Mouse (Mus musculus): Measurements from ENCODE around the gene Cenpe. TPM values are rescaled to one million over a fixed set of nuclear protein-coding genes. Genes with fewer than 3 reads are reported as not detected.

Cenpe gene
- 66.2 TPM for polyA plus RNA-seq (2014; fragmentation: Illumina TruSeq; extraction: RNeasy Lipid Tissue Mini Kit (QIAGEN cat#74804); ENCODE audit: low read depth, low replicate concordance)

DNA sequence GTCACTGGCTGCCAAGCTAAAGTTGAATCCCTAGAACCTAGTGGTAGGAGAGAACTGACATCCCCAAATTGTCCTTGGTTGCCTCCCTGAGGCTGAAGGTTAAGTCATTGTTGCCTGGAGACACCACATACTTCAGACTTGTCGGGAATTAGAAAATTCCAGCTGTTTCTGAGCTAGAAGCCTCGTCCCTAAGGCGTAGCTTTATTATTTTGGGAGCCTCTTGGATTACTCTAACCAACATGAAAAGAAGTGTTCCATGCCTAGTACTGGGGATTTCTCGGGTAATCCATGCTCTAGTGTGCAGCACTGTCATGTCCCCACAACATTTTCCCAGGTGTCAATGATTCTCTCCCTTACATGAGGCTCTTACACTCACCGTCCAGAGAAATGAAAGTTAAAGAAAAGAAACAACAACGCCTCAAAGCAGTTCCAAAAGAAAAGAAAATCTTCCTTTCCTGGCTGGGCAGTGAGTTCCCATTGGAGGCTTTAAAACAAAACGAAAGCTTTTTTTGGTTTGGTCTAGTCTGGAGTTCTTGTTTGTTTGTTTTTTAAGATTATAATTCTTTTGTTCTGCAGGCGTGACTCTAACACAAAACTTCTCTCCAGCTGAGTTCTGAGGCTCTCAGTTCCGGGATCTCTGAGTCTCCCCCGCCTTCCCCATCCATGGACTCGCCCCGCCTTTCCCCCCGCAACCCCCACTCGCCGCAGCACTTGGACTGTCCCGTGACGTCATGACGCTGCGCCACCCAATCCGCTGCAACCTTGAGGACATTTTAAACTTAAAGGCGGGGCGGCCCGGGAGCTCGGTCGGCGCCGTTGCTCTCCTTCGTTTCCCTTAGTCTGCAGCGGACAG lies at the start of gene Cenpe:
Cenpe (plus strand) TSS at position 733 of the 853 bp plus-strand sequence.

DNA sequence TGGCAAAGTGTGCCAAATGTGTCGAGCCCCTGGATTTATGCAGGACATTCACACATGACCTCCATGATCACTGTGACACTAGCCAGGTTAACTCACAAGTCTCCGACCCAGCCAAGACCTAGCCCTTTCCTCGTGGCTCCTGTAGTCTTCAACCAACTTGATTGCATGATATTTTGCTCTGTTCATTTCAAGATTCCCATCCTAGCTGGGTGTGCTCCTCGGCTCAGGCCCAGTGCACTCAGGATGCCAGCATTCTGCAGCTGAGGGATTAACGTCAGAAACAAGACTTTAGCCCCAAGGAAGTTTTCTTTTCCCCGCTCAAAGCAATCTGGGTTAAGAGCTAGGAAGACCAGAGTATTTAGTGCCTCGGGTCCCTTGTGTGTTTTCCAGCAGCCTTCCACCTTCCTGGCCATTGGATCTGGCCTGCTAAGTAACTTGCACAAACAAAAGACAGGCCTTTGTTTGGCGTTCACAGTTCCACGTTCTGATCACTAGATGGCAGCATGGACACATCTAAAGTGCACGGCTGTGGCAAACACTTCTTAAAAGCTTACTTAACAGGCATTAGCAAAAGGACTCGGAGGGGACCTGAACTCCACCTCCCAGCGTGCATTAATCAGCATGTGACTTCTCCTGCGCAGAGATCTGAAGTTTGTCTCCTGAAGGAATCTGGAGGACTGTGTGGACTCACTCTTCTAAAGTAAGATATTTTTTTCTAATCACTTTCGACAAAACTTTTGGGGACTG lies 68.5 kb downstream of the Cenpe start, which contains the start of gene Bdh2:
Bdh2 (plus strand) TSS at position 553 of the 747 bp plus-strand sequence.

DNA sequence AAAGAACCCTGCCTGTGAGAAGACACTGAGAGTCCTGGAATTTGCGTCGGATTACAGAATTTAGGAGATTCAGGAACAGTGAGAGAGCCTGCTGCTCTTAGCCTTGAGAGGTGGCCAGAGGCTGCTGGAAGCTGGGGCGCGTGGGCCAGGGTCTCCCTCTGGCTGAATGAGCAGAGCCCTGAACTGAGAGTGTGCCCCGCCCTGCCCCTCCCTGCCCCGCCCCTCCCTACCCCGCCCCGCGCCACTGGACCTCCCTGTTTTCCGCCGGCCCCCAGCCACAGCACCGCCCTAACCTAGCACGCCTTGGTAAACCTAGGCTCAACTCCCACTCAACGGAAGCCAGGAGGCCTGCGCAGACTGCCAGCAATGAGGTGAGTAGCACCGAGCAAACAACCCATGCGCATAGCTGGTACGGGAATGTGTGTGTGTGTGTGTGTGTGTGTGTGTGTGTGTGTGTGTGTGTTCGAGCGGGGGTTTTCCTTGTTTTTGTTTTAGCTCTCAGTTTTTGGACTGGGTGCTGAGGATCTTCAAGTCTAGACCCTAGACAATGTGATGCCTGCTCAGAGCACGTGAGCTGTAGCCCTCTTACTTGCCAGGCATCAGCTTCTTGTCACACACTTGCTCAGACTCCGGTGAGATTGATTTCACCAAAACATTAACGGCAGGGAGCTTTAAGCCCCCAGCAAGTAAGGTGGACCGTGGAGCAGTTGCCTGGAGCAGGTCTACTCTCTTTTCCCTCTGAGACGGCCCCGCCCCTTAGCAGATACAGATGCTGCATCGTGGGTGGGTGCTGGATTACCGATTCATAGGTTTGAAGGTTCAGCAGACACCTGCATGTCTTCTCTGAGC lies 95.3 kb downstream of the Cenpe start, which contains the start of gene Slc9b2:
Slc9b2 (plus strand) TSS at position 290 of the 849 bp plus-strand sequence.

Other genes with a start within 250 kb of the Cenpe start
- gene Bdh2, start 68.7 kb downstream of the Cenpe start, polyA plus RNA-seq (2014; fragmentation: Illumina TruSeq; extraction: RNeasy Lipid Tissue Mini Kit (QIAGEN cat#74804); ENCODE audit: low read depth, low replicate concordance): 0.55 TPM
- not detected for gene Slc9b2, start 95.2 kb downstream of the Cenpe start, polyA plus RNA-seq (2014; fragmentation: Illumina TruSeq; extraction: RNeasy Lipid Tissue Mini Kit (QIAGEN cat#74804); ENCODE audit: low read depth, low replicate concordance)
- gene Slc9b1, start 135.5 kb downstream of the Cenpe start, polyA plus RNA-seq (2014; fragmentation: Illumina TruSeq; extraction: RNeasy Lipid Tissue Mini Kit (QIAGEN cat#74804); ENCODE audit: low read depth, low replicate concordance): 342 TPM
- gene Cisd2, start 211.4 kb downstream of the Cenpe start, polyA plus RNA-seq (2014; fragmentation: Illumina TruSeq; extraction: RNeasy Lipid Tissue Mini Kit (QIAGEN cat#74804); ENCODE audit: low read depth, low replicate concordance): 24.1 TPM
- 1,458 TPM for gene Ube2d3, start 225.6 kb downstream of the Cenpe start, polyA plus RNA-seq (2014; fragmentation: Illumina TruSeq; extraction: RNeasy Lipid Tissue Mini Kit (QIAGEN cat#74804); ENCODE audit: low read depth, low replicate concordance)